Mouse (Mus musculus) mature B cell (primary cell): ENCODE measurements around the gene Pnkp.

Experiments used
- in situ Hi-C: fragments of 300-500 bp; cut with MboI; formaldehyde crosslinking; loops from 2 replicates; pipeline ENCODE4 v1.14.3; 2019

Gene Pnkp

GRCm38 (mm10) chr7:44824872-44825271, 32.1 kb upstream of the Pnkp start:
- in situ Hi-C loops, result no loop called here

GRCm38 (mm10) chr7:44826771-44827170, 30.2 kb upstream of the Pnkp start:
- in situ Hi-C loops, result no loop called here

DNA sequence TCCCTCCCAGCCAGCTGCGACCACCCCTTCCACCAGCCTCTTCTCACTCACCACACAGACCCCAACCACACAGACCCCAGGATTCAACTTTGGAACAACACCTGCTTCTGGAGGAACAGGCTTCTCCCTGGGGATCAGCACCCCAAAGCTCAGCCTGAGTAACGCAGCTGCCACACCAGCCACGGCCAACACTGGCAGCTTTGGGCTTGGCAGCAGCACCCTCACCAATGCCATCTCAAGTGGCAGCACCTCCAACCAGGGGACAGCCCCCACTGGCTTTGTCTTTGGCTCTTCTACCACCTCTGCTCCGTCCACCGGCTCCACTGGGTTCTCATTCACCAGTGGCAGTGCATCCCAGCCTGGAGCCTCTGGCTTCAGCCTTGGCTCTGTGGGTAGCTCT, 28.2 kb upstream of the Pnkp start:
- in situ Hi-C loops, result no loop called here

DNA sequence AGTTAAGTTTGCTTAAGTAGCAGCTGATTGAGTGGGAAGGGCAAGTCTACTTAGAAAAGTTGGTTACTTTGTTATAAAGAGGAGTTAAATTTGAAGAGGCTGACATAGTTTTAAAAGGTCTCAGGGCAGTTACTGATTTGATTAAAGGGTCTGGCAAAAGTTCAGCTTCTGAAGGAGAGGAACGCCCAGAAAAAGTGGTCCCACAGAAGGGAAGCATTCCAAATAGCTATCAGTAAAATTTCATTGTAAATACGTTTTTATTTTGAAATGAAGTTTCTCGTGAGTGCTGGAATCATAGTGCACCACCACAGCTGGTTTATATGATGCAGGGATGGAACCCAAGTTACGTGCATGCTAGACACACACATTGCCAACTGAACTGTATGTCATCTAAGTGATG, 24.2 kb upstream of the Pnkp start:
- in situ Hi-C loops, result loop anchor here (10.0 kb wide), 1 partner anchor 108 kb away; no protein-coding TSS in a partner anchor

- in situ Hi-C loops, result loop anchor here (10.0 kb wide), 1 partner anchor 111 kb away; no protein-coding TSS in a partner anchor
These were observed 21.4 kb upstream of the Pnkp start for GRCm38 (mm10) chr7:44835373-44836015.

GRCm38 (mm10) chr7:44836016-44836404, 20.9 kb upstream of the Pnkp start:
- in situ Hi-C loops, result loop anchor here (10.0 kb wide), 1 partner anchor 111 kb away; no protein-coding TSS in a partner anchor

DNA sequence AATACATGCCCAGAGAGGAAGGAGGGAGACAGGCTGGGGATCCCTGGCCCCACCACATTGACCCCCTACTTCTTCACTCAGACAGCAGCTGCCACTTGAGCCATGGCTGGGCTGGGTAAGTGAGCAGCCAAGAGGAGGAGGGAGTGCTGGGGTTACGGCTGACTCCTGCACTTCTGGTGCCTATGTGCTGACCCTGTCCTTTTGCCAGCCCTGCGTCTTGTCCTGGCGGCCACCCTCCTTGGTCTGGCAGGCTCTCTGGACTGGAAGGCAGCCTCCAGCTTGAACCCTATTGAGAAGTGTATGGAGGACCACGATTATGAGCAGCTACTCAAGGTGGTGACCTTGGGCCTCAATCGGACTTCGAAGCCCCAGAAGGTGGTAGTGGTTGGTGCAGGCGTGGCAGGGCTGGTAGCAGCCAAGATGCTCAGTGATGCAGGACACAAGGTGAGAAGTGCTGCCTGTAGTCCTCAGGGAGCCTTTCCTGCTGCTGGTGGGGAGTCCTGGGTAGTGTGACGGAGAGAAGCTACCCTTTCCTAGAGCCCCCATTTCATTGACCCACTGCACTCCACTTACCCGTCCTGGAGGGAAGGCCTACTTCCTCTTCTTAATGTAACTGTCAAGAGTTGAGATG, 20.4 kb upstream of the Pnkp start:
- in situ Hi-C loops, result loop anchor here (10.0 kb wide), 1 partner anchor 112 kb away; no protein-coding TSS in a partner anchor

DNA sequence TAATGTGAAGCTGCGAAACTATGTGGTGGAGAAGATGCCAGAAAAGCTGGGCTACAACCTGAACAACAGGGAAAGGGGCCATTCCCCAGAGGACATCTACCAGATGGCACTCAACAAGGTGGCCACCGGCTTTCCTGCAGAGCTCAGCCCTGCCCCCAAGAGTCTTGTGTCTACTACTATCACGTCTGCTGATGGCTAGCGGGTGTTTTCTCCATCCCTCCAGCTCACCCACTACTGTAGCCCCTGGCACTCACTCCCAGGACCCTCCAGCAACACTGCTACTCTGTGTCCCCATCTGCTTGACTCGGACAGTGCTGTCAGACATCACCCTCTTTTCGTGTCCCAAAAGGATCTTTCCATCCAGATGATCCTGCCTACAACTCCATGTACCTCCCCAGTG, 18.9 kb upstream of the Pnkp start:
- in situ Hi-C loops, result loop anchor here (10.0 kb wide), 1 partner anchor 113 kb away; no protein-coding TSS in a partner anchor

GRCm38 (mm10) chr7:44839171-44839490, 17.8 kb upstream of the Pnkp start:
- in situ Hi-C loops, result loop anchor here (10.0 kb wide), 1 partner anchor 114 kb away; no protein-coding TSS in a partner anchor

- in situ Hi-C loops, result loop anchor here (10.0 kb wide), 1 partner anchor 115 kb away; no protein-coding TSS in a partner anchor
These were observed 17.3 kb upstream of the Pnkp start for GRCm38 (mm10) chr7:44839491-44840191.

- in situ Hi-C loops, result no loop called here
These were observed 16.5 kb upstream of the Pnkp start for GRCm38 (mm10) chr7:44840426-44840825.

DNA sequence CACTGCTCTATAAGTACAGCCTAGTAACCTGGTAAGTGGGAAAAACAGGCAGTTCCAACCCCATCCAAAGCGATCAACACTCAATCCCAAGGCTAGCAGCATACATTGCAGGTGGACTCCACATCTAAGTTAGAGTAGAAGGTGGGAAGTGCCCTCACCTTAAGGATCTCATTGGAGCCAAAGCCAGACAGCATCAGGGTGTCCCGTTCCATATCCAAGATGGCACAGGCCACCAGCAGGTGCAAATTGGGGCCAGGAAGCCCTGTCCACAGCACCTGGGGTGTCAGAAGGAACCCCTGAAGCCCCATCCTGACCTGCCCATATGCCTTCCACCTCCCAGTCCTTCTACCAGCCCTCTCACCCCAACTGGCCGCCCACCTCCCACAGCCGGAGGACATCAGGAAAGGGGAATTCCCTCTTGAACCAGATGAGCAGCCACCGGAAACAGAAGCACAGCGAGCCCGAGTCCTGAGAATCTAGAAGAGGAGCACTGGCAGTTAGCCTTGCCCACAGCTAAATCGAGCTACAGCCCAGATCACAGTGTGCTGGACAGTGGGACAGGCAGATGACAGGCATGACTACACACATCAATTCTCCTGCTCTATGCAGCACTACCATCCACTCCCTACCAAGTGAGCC, 15.0 kb upstream of the Pnkp start:
- in situ Hi-C loops, result no loop called here

- in situ Hi-C loops, result no loop called here
These were observed 11.9 kb upstream of the Pnkp start for GRCm38 (mm10) chr7:44845006-44845405.

- in situ Hi-C loops, result no loop called here
These were observed 10.1 kb upstream of the Pnkp start for GRCm38 (mm10) chr7:44846804-44847203.

- in situ Hi-C loops, result no loop called here
These were observed 9.2 kb upstream of the Pnkp start for GRCm38 (mm10) chr7:44847772-44848171.

DNA sequence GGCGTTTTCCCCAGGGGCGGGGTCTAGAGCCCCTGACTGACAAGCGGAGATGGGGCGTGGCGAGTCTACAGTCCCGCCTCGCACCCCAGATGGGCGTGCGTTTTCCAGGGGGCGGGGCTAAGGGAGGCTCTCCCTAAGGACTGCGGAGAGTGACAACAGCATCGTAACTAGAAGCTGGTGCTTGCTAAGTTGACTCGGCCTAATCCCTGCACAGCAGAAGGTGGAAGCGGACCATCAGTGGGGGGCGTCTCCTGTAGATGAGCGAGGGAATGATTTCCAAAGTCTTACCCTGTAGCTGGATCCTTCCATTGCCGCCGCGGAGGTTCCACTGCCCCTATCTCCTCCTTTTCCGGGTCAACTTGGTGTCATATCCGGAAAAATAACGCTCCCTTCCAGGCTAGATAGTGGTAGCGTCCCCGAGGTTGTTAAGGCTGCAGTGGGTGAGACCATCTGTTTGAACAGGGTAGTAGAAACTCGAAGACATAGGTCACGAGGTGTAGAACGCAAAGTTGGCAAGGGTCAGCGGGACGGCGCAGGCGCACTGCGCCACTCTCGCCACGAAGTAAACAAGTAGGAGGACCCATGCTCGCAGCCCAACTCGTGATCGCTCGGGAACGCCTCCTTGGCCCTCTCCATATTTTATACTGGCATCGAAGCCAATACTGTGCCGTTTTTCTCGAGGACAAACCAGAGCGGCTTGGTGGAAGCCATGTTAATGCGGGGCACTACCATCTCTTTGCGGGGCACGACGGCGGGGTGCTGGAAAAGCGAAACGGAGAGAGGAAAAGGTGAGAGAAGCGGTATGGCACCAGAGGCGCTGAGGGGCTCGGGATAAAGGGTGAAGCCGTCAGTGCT, 8.2 kb upstream of the Pnkp start, which contains the start of the genes Akt1s1 and Tbc1d17:
TSS of gene Akt1s1 (plus strand) at position 431 of the 855 bp plus-strand sequence.
TSS of gene Tbc1d17 (minus strand) at position 519 of the 855 bp plus-strand sequence.
- in situ Hi-C loops, result no loop called here

DNA sequence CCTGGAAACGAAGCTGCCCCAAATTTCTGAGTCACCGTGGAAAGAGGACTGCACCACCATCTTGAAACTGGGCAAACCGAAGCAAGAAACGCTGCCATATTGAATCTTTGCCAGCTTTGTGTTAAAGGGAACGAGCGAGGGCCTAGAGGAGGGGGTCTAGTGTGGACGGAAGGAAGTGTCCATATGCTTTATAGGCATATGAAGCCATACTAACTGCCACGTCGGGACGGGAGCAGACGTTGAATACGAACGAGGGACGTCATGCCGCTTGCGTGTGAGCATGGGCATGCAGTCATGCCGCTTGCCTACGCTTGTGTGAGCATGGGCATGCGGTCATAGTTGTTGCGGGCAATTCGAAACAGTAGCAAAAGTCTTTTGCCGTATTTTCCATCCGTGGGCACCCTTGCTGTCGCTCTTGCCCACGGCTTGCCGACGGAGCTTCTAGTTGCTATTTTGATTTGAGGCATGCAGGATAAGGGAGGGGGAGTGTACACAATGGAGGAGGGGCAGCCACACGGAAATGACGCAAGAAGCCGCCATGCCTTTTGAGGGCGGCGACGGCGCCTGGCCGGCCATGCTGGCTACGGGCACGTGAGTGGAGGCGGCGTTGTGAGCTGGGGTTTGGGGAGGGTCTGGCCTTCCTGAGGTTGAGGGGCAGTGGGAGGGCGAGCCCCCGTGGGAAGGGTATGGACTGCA, 7.4 kb upstream of the Pnkp start:
- in situ Hi-C loops, result no loop called here

DNA sequence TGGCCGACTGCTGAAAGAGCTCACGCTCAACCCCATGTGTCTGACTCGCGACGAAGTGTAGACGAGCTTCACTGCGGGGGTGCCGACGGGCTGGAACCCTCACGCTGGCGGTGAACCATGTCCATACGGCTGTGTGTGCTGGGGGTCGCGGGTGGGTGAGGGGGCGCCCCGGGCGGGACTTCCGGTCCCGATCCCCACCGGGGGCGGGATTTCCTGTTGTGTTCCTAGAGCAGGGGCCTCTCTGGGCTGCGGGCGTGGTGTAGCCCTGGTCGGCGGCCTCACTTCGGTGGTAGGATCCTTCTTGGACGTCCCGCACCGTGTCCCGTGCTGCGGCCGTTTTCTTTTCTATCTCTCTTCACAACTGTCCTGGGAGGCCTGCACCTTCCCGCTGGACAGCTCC, 6.8 kb upstream of the Pnkp start:
- in situ Hi-C loops, result no loop called here

DNA sequence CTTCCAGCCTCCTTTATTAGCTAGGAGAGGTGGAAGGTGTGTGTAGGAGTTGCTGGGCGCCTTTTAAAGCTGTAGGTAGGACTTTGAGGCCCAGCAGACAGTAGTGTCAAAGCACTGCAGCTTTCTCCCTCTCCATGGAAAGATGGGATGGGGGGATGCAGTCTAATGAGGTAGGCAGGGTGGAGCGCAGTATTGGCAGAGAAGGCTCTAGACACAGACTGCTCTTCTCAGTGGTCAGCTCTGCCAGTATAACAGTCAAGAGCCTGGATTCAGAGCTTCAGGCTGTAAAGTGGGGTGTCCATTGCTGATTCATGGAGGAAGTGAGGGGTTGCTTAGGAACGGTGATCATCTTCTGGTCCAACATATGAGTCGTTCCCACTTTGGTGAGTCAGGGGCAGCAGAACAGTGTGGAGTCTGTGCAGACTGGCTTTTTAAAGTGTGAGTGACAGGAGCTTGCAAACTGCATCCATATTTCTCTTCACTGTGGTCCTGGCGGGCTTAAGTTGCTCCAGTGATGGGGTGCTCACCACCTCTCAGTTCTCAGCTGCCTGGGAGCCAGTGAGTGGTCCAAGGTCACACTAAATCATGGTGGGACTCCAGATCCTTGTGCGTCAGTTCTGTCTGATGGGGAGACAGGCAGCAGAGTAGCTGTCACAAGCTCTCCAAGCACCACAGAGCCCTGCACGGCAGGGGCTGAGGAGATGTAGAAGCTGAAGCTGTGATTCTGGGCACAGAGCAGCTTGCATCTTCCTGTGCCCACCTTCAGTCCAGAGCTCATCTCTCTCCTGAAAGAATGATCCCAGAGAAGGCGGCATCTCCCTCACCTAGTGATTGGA, 5.9 kb upstream of the Pnkp start:
- in situ Hi-C loops, result no loop called here
